Mouse (Mus musculus) heart, adult 2 months (tissue): ENCODE results near the gene Rgs19.

Source experiments
- EP300 ChIP-seq: fragments of 200-500 bp; IDR thresholded peaks from 2 replicates; pipeline ENCODE4 v1.6.1; 2011; ENCODE audit warnings: low read depth, low read length, control low read depth; ENCODE audit not compliant: insufficient read depth
- POLR2A ChIP-seq: fragments of 200-500 bp; IDR thresholded peaks from 2 replicates; pipeline ENCODE4 v1.6.1; 2011; ENCODE audit warnings: mild to moderate bottlenecking, low read depth, low read length, control low read depth; ENCODE audit not compliant: insufficient read depth

DNA sequence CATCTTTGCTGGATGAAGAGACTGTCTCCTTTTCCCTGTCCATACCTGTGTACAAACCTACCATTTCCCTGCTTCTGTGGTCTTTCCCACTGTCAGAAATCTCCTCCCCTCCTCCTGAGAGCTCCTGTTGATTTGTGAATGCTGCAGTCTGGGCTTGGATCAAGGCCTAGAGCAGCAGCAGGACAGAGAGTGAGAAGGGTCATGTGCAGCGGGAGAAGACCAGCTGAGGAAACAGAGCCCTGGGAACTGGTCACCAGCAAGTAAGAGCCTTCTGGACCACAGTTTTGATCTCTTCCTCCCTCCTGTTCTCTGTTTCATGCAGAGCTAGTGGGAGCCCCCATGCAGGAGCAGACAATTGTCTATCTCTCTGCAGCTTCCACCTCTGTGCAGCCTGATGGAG lies 2.0 kb upstream of the Rgs19 start:
- TF ChIP-seq POLR2A (no peak), EP300 (no peak)
